Mouse (Mus musculus): ENCODE data around the gene Znrf2. TPM values are rescaled to one million over a fixed set of nuclear protein-coding genes. Genes with fewer than 3 reads are reported as not detected.

Gene Znrf2
- polyA plus RNA-seq, 2 experiments = 2.1 to 3.3 TPM

GRCm38 (mm10) chr6:54804066-54804864 lies 12.5 kb upstream of the Znrf2 start:
- DNase-seq (ENCODE audit: low read depth in 3 of 3, low spot score in 3 of 3) = no peak
- TF ChIP-seq EP300 (IDR thresholded peaks at IDR 0.05; ENCODE audit: low read depth) (no peak), CTCF (IDR thresholded peaks at IDR 0.05; ENCODE audit: low read depth) (no peak)

DNA sequence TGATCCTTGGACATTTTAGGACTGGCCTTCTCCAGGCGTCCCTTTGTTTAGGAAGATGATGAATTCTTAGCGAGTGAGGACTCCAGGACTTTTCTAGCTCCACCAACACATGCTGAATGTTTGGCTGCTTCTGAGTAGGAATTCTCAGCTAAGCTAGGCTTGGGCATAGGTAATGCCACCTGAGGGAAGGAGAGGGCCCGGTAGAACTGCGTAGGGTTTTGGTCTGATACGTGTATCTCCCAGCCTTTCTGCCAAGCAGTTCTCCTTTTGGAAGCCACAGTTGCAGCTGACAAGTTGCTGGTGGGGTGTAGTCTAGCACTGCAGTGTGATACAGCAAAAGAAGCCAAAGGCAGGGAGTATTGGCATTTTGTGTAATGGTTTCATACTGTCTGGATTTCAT lies 10.9 kb upstream of the Znrf2 start:
- no peaks in the 10 kb centered on the region for H3K9me3 ChIP-seq (ENCODE audit: control insufficient read depth, low read length)
- H3K4me3 ChIP-seq (ENCODE audit: insufficient read depth in 1 of 2, low read depth in 2 of 2, low read length in 2 of 2) = no peak overlapping the region
- 66% methylated on average over 5 of the region's 5 CpGs for WGBS (ENCODE audit: insufficient replicate concordance)
- H3K36me3 ChIP-seq (replicated peaks; ENCODE audit: control insufficient read depth, insufficient read depth, low read depth) = no peaks in the 10 kb centered on the region
- H3K27ac ChIP-seq = no peak overlapping the region
- no peak for TF ChIP-seq EP300 (IDR thresholded peaks at IDR 0.05; ENCODE audit: low read depth)
- TF ChIP-seq CTCF (IDR thresholded peaks at IDR 0.05; ENCODE audit: low read depth) = no peak
- H3K27me3 ChIP-seq (ENCODE audit: control insufficient read depth, insufficient read depth, low read length) = no peaks in the 10 kb centered on the region
- peaks cover 0 to 5% of the 10 kb centered on the region in 2 experiments; a peak in 2 of 4 replicates for H3K4me1 ChIP-seq (replicated peaks; ENCODE audit: control insufficient read depth in 2 of 2, insufficient read depth in 2 of 2, low read length in 1 of 2)
- DNase-seq (ENCODE audit: low read depth in 3 of 3, low spot score in 3 of 3) (no peak), ATAC-seq (ENCODE audit: insufficient read depth) (no peak)
- H3K9ac ChIP-seq (replicated peaks) = no peak overlapping the region
- no peak overlapping the region for H3K4me2 ChIP-seq (ENCODE audit: low read depth)

More at GRCm38 (mm10) chr6:54804066-54804864, 12.5 kb upstream of the Znrf2 start:
- H3K9ac ChIP-seq (replicated peaks) = no peak overlapping the region
- ATAC-seq (ENCODE audit: insufficient read depth) = no peak
- H3K4me1 ChIP-seq (replicated peaks; ENCODE audit: control insufficient read depth in 2 of 2, insufficient read depth in 2 of 2, low read length in 1 of 2) = no peaks in the 10 kb centered on the region
- H3K9me3 ChIP-seq (ENCODE audit: control insufficient read depth, low read length) = no peaks in the 10 kb centered on the region
- WGBS (ENCODE audit: insufficient replicate concordance) = 65% methylated on average over 18 of the region's 18 CpGs
- no peaks in the 10 kb centered on the region for H3K27me3 ChIP-seq (ENCODE audit: control insufficient read depth, insufficient read depth, low read length)
- no peaks in the 10 kb centered on the region for H3K36me3 ChIP-seq (replicated peaks; ENCODE audit: control insufficient read depth, insufficient read depth, low read depth)
- H3K4me2 ChIP-seq (ENCODE audit: low read depth) = no peak overlapping the region
- no peak overlapping the region for H3K27ac ChIP-seq
- H3K4me3 ChIP-seq (ENCODE audit: insufficient read depth in 1 of 2, low read depth in 2 of 2, low read length in 2 of 2) = no peak overlapping the region

DNA sequence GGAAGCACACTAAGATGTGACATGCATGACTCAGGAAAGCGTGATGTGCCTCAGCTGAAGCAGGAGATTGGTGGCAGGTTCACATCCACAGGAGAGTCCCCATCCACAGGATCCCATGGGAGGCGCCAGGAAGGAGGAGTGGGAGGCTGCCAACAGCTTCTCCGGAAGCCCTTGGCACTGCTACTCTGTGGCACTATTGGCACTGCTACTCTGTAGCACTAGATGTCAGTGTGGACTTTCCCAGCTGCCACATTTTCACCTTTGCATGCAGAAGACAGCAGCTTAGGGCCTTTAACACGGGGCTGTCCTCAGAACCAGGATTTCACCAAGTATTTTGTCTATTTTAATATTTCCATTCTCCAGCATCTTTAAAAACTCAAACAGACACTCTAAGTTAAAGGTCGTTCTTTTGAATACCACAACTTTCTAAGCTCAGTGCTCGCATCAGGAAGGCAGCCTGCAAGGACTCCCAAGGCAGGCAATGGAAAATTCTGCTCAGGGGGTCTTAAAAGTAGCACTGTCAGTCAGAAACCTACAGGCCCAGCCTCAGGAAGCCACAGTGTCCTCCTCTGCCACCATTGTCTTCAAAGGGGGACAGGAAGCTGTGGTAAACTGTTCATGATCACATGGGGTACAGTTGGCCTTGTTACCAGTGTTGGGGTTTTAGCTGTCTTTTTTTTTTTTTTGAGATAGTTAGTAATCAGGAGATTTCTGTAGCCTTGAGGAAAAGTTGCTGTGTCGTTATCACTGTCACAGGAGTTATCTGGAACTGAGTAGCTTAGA lies 7.0 kb upstream of the Znrf2 start:
- Histone ChIP-seq H3K27me3 (ENCODE audit: control insufficient read depth, insufficient read depth, low read length) (no peaks in the 10 kb centered on the region), H3K9me3 (ENCODE audit: control insufficient read depth, low read length) (no peaks in the 10 kb centered on the region), H3K36me3 (replicated peaks; ENCODE audit: control insufficient read depth, insufficient read depth, low read depth) (no peaks in the 10 kb centered on the region), H3K9ac (replicated peaks) (no peak overlapping the region), H3K27ac (no peak overlapping the region), H3K4me2 (ENCODE audit: low read depth) (no peak overlapping the region), H3K4me1 (replicated peaks; ENCODE audit: control insufficient read depth in 2 of 2, insufficient read depth in 2 of 2, low read length in 1 of 2) (peaks cover 0 to 9% of the 10 kb centered on the region in 2 experiments; a peak in 2 of 4 replicates), H3K4me3 (ENCODE audit: insufficient read depth in 1 of 2, low read depth in 2 of 2, low read length in 2 of 2) (no peak overlapping the region)
- ATAC-seq (ENCODE audit: insufficient read depth) (no peak; the same call in 1 of the 2 replicates), DNase-seq (ENCODE audit: low read depth in 3 of 3, low spot score in 3 of 3) (no peak)
- TF ChIP-seq CTCF (IDR thresholded peaks at IDR 0.05; ENCODE audit: low read depth) = peak; percentile 52
- TF ChIP-seq EP300 (IDR thresholded peaks at IDR 0.05; ENCODE audit: low read depth) = no peak
- WGBS (ENCODE audit: insufficient replicate concordance) = 38% methylated on average over 7 of the region's 7 CpGs

DNA sequence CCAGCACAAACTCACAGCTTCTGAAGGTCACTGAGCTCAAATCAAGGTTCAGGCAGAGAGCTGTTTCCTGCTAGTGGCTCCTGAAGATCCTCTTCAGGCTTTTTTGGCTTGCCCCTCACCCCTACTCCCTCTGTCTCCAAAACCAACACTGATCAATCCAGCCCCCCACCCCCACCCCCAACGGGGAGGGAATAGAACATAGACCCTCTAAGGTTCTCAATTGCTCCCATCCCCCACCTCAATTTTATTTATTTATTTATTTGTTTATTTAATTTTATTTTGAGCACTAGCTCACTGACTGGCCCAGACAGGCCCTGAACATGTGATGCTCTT lies 6.4 kb upstream of the Znrf2 start:
- no peak for ATAC-seq (ENCODE audit: insufficient read depth)
- DNase-seq (ENCODE audit: low read depth in 3 of 3, low spot score in 3 of 3) = no peak
- 17% methylated on average over 1 of the region's 1 CpGs for WGBS (ENCODE audit: insufficient replicate concordance)
- Histone ChIP-seq H3K4me1 (replicated peaks; ENCODE audit: control insufficient read depth in 2 of 2, insufficient read depth in 2 of 2, low read length in 1 of 2) (peaks cover 0 to 9% of the 10 kb centered on the region in 2 experiments; a peak in 2 of 4 replicates), H3K9ac (replicated peaks) (no peak overlapping the region), H3K9me3 (ENCODE audit: control insufficient read depth, low read length) (no peaks in the 10 kb centered on the region), H3K27me3 (ENCODE audit: control insufficient read depth, insufficient read depth, low read length) (no peaks in the 10 kb centered on the region), H3K4me2 (ENCODE audit: low read depth) (no peak overlapping the region), H3K36me3 (replicated peaks; ENCODE audit: control insufficient read depth, insufficient read depth, low read depth) (no peaks in the 10 kb centered on the region), H3K27ac (no peak overlapping the region), H3K4me3 (ENCODE audit: insufficient read depth in 1 of 2, low read depth in 2 of 2, low read length in 2 of 2) (no peak overlapping the region)
- no peak for TF ChIP-seq CTCF (IDR thresholded peaks at IDR 0.05; ENCODE audit: low read depth)

All from liver, embryonic 14.5 days (tissue).